Mouse (Mus musculus) yolk sac, embryonic 10.5 days (tissue): ENCODE results near the gene Fn1.

ENCODE experiments used
- DNase-seq: peaks from one replicate; pipeline ENCODE4 v3.0.0-alpha.2; 2017; ENCODE audit warnings: low spot score

The Fn1 gene

GRCm38 (mm10) chr1:71652551-71653399 is at the start of gene Fn1:
Gene Fn1 (minus strand): TSS chr1:71653200.
- peak; percentile 97 for DNase-seq

- DNase-seq, result no peak
These were observed 43.1 kb upstream of the Fn1 start for GRCm38 (mm10) chr1:71696093-71696492.

GRCm38 (mm10) chr1:71691472-71692277 is 38.7 kb upstream of the Fn1 start:
- DNase-seq, result no peak

- DNase-seq, result no peak
These were observed 35.9 kb upstream of the Fn1 start for GRCm38 (mm10) chr1:71688926-71689303.

- DNase-seq, result no peak
These were observed 35.4 kb upstream of the Fn1 start for GRCm38 (mm10) chr1:71688272-71688925.

GRCm38 (mm10) chr1:71686791-71687190 is 33.8 kb upstream of the Fn1 start:
- DNase-seq, result no peak

- no peak for DNase-seq
These were observed 30.7 kb upstream of the Fn1 start for GRCm38 (mm10) chr1:71683736-71684135.

GRCm38 (mm10) chr1:71682194-71682715 is 29.3 kb upstream of the Fn1 start:
- no peak for DNase-seq

- no peak for DNase-seq
These were observed 28.3 kb upstream of the Fn1 start for GRCm38 (mm10) chr1:71681306-71681705.

GRCm38 (mm10) chr1:71680046-71680672 is 27.2 kb upstream of the Fn1 start:
- DNase-seq, result no peak

GRCm38 (mm10) chr1:71675420-71675819 is 22.4 kb upstream of the Fn1 start:
- DNase-seq, result no peak

GRCm38 (mm10) chr1:71674274-71674673 is 21.3 kb upstream of the Fn1 start:
- DNase-seq, result no peak

GRCm38 (mm10) chr1:71673398-71673910 is 20.5 kb upstream of the Fn1 start:
- no peak for DNase-seq

GRCm38 (mm10) chr1:71672346-71672745 is 19.3 kb upstream of the Fn1 start:
- DNase-seq, result no peak

- no peak for DNase-seq
These were observed 10.2 kb upstream of the Fn1 start for GRCm38 (mm10) chr1:71663242-71663641.

- DNase-seq, result no peak
These were observed 5.6 kb upstream of the Fn1 start for GRCm38 (mm10) chr1:71658632-71659031.

GRCm38 (mm10) chr1:71656309-71656708 is 3.3 kb upstream of the Fn1 start:
- DNase-seq, result no peak

GRCm38 (mm10) chr1:71654221-71654620 is 1.2 kb upstream of the Fn1 start:
- no peak for DNase-seq

- peak; percentile 54 for DNase-seq
These were observed 580 bp upstream of the Fn1 start for GRCm38 (mm10) chr1:71653400-71654159.

- no peak for DNase-seq
These were observed 1.2 kb downstream of the Fn1 start for GRCm38 (mm10) chr1:71651828-71652227.

GRCm38 (mm10) chr1:71651315-71651714 is 1.7 kb downstream of the Fn1 start:
- DNase-seq, result peak; percentile 32
